Mouse (Mus musculus) layer of hippocampus, postnatal 36 days (tissue): ENCODE data around the gene Mdga1. TPM values are rescaled to one million over a fixed set of nuclear protein-coding genes. Genes with fewer than 3 reads are reported as not detected.

Experiments used
- DNase-seq, 2 experiments: peaks; one replicate each; pipeline ENCODE4 v3.0.0; 2022
- total RNA-seq, 2 experiments: library from RNA; stranded (reverse); gene quantifications; 2 replicates each; pipeline ENCODE4 v1.2.3; 2021

The Mdga1 gene
- total RNA-seq, 2 experiments from 2014 or later: 65.5 to 73.2 TPM

GRCm38 (mm10) chr17:29841781-29842690, 127.9 kb downstream of the Mdga1 start:
- DNase-seq: no peak

- DNase-seq: no peak
Measured at GRCm38 (mm10) chr17:29838029-29838428, 131.9 kb downstream of the Mdga1 start.

GRCm38 (mm10) chr17:29837441-29837840, 132.4 kb downstream of the Mdga1 start:
- no peak for DNase-seq

GRCm38 (mm10) chr17:29834768-29835167, 135.1 kb downstream of the Mdga1 start:
- DNase-seq: peak; percentile 71 to 75

GRCm38 (mm10) chr17:29834333-29834732, 135.6 kb downstream of the Mdga1 start:
- DNase-seq: no peak

- no peak for DNase-seq
Measured at GRCm38 (mm10) chr17:29831696-29832095, 138.2 kb downstream of the Mdga1 start.

GRCm38 (mm10) chr17:29829136-29829535, 140.8 kb downstream of the Mdga1 start:
- DNase-seq: no peak

GRCm38 (mm10) chr17:29827602-29828001, 142.3 kb downstream of the Mdga1 start:
- no peak for DNase-seq

- no peak for DNase-seq
Measured at GRCm38 (mm10) chr17:29824512-29825120, 145.3 kb downstream of the Mdga1 start.

GRCm38 (mm10) chr17:29824208-29824509, 145.7 kb downstream of the Mdga1 start:
- no peak for DNase-seq

GRCm38 (mm10) chr17:29823439-29824207, 146.3 kb downstream of the Mdga1 start:
- DNase-seq: no peak

- no peak for DNase-seq
Measured at GRCm38 (mm10) chr17:29819608-29820007, 150.3 kb downstream of the Mdga1 start.

GRCm38 (mm10) chr17:29818989-29819388, 150.9 kb downstream of the Mdga1 start:
- no peak for DNase-seq

GRCm38 (mm10) chr17:29818264-29818945, 151.5 kb downstream of the Mdga1 start:
- no peak for DNase-seq

- no peak for DNase-seq
Measured at GRCm38 (mm10) chr17:29814758-29815157, 155.1 kb downstream of the Mdga1 start.

- DNase-seq: no peak
Measured at GRCm38 (mm10) chr17:29813328-29813727, 156.6 kb downstream of the Mdga1 start.

GRCm38 (mm10) chr17:29803545-29803944, 166.3 kb downstream of the Mdga1 start:
- DNase-seq: no peak

GRCm38 (mm10) chr17:29801358-29801757, 168.5 kb downstream of the Mdga1 start:
- peak in 1 of 2 experiments; percentile 35 for DNase-seq

- no peak for DNase-seq
Measured at GRCm38 (mm10) chr17:29800096-29800455, 169.8 kb downstream of the Mdga1 start.

GRCm38 (mm10) chr17:29799398-29800095, 170.3 kb downstream of the Mdga1 start:
- no peak for DNase-seq

- DNase-seq: no peak
Measured at GRCm38 (mm10) chr17:29798151-29798550, 171.7 kb downstream of the Mdga1 start.

GRCm38 (mm10) chr17:29796787-29797186, 173.1 kb downstream of the Mdga1 start:
- no peak for DNase-seq
